Mouse (Mus musculus) kidney, postnatal 36 days (tissue): ENCODE results near the gene Urb2.
"Not testable (repeated sequence)": the region's sequence is repeated elsewhere in the genome, so short reads cannot be mapped to it uniquely, and the experiment has no call there.

Source experiments
- DNase-seq, 2 experiments: peaks; one replicate each; pipeline ENCODE4 v3.0.0; 2021 to 2022; ENCODE audit warnings: mixed read lengths in 2 of 2

Urb2 gene

GRCm38 (mm10) chr8:124014751-124015150, 6.6 kb upstream of the Urb2 start:
- peak in 1 of 2 experiments; percentile 14 for DNase-seq

GRCm38 (mm10) chr8:124019782-124020181, 1.5 kb upstream of the Urb2 start:
- DNase-seq: peak; percentile 20 to 38

DNA sequence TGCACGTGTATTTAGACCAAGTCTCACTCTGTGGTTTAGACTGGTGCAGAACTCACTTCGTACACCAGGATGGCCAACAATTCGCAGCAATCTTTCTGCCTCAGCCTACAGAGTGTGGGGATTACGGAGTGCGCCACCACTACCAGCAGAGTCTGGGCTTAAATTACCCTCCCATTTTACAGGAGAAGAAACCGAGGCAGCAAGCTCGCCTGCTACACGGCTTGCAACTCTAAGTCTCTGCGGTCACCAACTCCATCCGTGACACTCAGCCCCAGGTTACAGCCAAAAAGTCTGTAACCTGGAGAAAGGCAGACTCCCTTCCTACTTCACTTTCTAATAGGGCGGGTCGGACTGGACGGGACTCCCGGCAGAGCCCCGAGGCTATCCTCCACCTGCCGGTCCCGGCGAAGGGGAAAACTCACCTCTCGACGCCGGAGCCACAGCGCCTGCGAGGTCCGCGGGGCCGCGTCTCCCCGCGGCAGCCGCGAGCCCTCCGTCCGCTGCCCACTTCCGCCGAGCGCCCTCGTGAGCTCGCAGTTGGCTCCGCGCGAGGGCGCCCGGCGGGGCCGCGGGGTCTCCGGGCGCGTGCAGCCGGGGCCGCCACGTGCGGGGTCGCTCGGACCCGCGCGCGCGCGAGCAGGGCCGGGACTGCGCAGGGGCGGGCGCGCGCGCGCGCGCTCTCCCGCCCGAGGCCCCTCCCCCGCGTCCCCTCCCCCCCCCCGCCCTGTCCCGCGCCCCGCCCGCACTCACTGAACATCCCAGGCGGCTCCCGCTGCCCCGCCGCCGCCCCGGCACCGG, 670 bp upstream of the Urb2 start:
- peak; percentile 47 to 77 for DNase-seq

GRCm38 (mm10) chr8:124026265-124026664, 5.0 kb downstream of the Urb2 start:
- DNase-seq: not testable (repeated sequence)

GRCm38 (mm10) chr8:124027831-124028230, 6.5 kb downstream of the Urb2 start:
- DNase-seq: no peak

GRCm38 (mm10) chr8:124033400-124033799, 12.1 kb downstream of the Urb2 start:
- peak in 1 of 2 experiments; percentile 16 for DNase-seq

DNA sequence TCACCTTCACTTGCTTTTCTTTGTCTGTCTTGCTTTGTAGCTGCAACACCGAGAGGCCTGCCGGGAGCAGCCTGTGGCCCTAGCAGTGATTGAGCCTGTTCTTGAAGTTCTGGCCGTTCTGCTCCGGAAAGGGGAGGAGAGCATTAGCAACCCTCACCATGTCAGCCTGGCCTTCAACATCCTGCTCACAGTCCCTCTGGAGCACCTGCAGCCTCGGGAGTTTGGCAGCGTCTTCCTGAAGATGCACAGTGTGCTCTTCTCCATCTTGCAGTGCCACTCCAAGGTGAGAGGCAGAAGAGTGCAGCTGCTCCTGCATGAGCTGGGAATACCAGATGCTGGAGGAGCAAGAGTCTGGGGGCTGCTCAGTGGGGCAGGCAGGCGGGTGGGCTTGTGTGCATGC, 16.8 kb downstream of the Urb2 start:
- DNase-seq: no peak

DNA sequence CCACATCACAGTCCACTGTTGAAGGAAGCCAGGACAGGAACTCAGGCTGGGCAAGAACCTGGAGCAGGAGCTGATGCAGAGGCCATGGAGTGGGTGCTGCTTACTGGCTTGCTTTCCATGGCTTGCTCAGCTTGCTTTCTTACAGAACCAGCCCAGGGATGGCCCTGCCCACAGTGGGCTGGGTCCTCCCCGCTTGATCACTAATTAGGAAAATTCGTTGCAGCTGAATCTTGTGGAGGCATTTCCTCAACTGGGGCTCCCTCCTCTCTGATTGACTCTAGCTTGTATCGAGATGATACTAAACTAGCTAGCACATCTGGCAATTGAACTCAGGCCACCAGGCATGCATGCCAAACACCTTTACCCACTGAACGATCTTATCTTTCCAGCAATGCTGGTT, 18.0 kb downstream of the Urb2 start:
- no peak for DNase-seq

- no peak for DNase-seq
Observed at GRCm38 (mm10) chr8:124042201-124042600, 20.9 kb downstream of the Urb2 start.

DNA sequence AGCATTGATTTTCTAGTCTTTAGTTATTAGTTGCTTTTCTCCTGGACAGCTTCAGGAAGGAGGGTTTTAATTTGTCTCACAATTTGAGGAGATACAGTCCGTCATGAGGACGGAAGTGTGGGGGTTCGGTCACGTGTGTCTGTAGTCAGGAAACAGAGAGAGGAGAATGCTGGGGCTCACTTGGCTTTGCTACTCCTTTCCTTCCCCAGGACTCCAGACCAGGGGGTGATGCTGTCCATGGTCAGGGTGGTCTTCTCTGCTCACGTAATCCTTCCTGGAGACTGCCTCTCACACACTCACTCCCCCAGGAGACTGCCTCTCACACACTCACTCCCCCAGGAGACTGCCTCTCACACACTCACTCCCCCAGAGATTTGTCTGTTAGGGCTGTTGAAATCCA, 23.1 kb downstream of the Urb2 start:
- DNase-seq: no peak

GRCm38 (mm10) chr8:124044931-124045330, 23.6 kb downstream of the Urb2 start:
- DNase-seq: no peak

DNA sequence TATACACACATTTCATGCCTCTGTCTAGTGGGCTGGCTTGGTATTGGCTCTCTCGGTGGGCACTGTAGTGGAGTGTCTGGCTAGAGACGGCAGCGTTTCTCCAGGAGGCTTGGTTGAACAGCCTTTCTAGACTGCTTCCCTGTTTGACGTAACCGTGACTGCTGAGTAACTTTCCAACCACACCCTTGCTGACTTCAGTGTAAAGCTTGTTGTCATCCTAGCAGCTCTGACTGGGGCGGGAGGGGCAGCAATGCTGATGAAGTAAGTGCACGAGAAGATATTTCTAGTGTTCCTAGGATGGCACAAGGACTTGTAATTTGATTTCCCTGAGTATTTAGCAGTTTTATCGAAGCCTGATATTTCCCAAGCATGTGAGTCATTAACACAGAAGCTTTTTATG, 24.5 kb downstream of the Urb2 start:
- DNase-seq: no peak

GRCm38 (mm10) chr8:124052110-124052509, 30.8 kb downstream of the Urb2 start:
- DNase-seq: peak; percentile 54 to 83

GRCm38 (mm10) chr8:124052568-124052967, 31.3 kb downstream of the Urb2 start:
- DNase-seq: no peak

DNA sequence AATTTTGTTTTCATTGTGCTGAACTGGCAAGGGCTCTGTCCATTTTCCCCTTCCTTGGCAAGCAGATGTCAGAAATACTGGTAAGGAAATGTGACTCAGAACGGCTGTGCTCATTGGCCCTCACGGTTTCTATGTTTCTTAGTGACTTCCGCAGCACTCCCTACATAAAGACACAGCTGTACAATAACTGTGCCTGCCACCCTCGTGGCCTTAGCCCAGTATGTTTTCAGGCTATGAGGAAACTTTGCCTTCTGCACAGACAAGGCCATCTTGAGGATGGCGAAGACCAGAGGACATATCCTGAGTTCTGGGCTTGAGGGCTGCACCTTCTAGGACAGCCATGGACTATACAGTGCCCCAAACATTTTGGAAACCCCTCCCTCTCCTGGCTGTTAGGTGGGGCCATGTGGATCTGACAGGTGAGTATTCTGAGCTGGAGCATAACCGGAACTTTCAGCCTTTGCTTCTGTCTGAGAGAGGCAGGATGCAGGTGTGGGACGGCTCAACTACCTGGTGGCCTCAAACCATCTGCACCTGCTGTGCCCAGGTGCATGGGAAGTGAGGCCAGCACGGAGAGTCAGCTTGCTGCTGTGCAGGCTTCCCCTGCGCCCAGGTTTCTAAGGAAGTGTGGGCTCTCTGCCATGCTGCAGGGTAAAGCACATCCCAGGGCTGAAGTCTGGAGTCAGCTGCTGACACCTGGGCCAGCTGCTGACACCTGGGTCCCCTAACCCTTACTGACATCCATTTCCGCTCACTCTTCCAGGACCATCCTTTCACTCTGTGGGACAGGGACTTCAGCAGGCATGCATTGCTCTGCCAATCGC, 35.7 kb downstream of the Urb2 start:
- DNase-seq: peak in 1 of 2 experiments; percentile 53

GRCm38 (mm10) chr8:124066325-124067058, 45.2 kb downstream of the Urb2 start:
- DNase-seq: peak; percentile 5 to 26

GRCm38 (mm10) chr8:124067059-124067750, 45.9 kb downstream of the Urb2 start:
- DNase-seq: no peak

GRCm38 (mm10) chr8:124070363-124071324, 49.3 kb downstream of the Urb2 start:
- DNase-seq: peak; percentile 10 to 19

DNA sequence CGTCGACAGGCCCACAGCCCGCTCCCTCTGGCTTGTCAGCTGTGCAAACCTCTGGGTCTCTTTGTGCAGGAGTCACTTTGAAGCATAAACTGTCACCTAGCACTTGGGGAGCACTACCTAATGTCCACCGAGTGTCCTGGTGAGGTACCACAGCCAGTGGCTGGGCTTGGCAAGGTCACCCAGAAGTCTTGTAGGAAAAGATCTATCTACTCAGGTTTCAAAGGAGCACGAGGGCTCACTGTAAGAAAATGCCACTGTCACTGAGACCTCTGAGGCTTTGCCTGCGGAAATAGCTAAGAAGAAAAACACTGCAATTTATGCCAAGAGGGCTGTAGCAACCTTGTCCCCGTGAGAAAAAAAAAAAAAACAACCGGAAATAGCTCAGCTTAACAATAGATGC, 54.7 kb downstream of the Urb2 start:
- no peak for DNase-seq

GRCm38 (mm10) chr8:124076416-124076815, 55.1 kb downstream of the Urb2 start:
- no peak for DNase-seq

GRCm38 (mm10) chr8:124077377-124077776, 56.1 kb downstream of the Urb2 start:
- no peak for DNase-seq
